Mouse (Mus musculus) ES-CJ7 (cell line): Measurements from ENCODE around the gene Klf15.

ENCODE experiments used
- DNase-seq: peaks from one replicate; pipeline ENCODE4 v3.0.0; 2011; ENCODE audit warnings: low read depth, low spot score

The Klf15 gene

GRCm38 (mm10) chr6:90491956-90492744, 29.8 kb downstream of the Klf15 start:
- no peak for DNase-seq

- no peak for DNase-seq
These were observed 31.8 kb downstream of the Klf15 start for GRCm38 (mm10) chr6:90494155-90494554.

GRCm38 (mm10) chr6:90494566-90494965, 32.2 kb downstream of the Klf15 start:
- no peak for DNase-seq

- DNase-seq: no peak
These were observed 33.0 kb downstream of the Klf15 start for GRCm38 (mm10) chr6:90495282-90495912.

GRCm38 (mm10) chr6:90496217-90496616, 33.8 kb downstream of the Klf15 start:
- no peak for DNase-seq

- no peak for DNase-seq
These were observed 37.1 kb downstream of the Klf15 start for GRCm38 (mm10) chr6:90499509-90499908.

- DNase-seq: no peak
These were observed 39.0 kb downstream of the Klf15 start for GRCm38 (mm10) chr6:90501222-90501940.

GRCm38 (mm10) chr6:90505906-90506305, 43.5 kb downstream of the Klf15 start:
- no peak for DNase-seq

- DNase-seq: no peak
These were observed 44.4 kb downstream of the Klf15 start for GRCm38 (mm10) chr6:90506673-90507311.

- no peak for DNase-seq
These were observed 45.1 kb downstream of the Klf15 start for GRCm38 (mm10) chr6:90507443-90507842.

GRCm38 (mm10) chr6:90508197-90508624, 45.8 kb downstream of the Klf15 start:
- DNase-seq: peak; percentile 89

GRCm38 (mm10) chr6:90509085-90509484, 46.7 kb downstream of the Klf15 start:
- DNase-seq: no peak

- no peak for DNase-seq
These were observed 50.0 kb downstream of the Klf15 start for GRCm38 (mm10) chr6:90512416-90512815.

GRCm38 (mm10) chr6:90513074-90513856, 50.9 kb downstream of the Klf15 start:
- no peak for DNase-seq

- DNase-seq: no peak
These were observed 52.0 kb downstream of the Klf15 start for GRCm38 (mm10) chr6:90514369-90514768.

GRCm38 (mm10) chr6:90514883-90515405, 52.6 kb downstream of the Klf15 start:
- DNase-seq: peak; percentile 91

GRCm38 (mm10) chr6:90518892-90519291, 56.5 kb downstream of the Klf15 start:
- DNase-seq: no peak

GRCm38 (mm10) chr6:90519375-90519774, 57.0 kb downstream of the Klf15 start:
- DNase-seq: no peak
